Mouse (Mus musculus): Measurements from ENCODE around the gene Kdm6b.

DNA sequence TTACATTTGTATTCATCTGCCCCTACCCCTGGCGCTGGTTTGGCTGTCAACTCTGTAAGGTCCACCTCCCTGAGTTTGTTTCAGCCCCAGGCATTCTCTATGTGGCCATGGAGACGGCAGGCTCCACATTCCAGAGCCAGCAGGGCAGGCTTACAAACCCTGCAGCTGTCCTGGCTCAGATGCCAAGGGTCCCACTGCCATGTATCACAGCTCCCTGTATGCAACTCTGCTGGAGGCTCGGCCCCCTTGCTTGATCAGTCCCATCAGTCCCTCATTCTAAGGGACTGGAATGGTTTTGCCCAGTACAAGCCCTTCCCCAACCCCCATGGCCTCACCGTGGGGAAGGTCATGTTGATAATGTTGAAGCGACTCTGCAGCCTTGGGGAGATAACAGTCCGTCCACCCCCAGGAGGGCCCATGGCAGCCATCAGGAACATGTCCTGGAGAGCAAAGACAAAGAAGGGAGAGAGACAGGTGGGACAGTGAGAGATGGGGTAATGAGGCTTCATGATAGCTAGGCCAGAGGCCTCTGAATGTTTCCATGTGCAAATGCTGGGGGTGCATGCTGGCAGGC is 43.6 kb upstream of the Kdm6b start:
- TF ChIP-seq EP300 (optimal IDR thresholded peaks at IDR 0.05) (no peak), CTCF (IDR thresholded peaks at IDR 0.05; ENCODE audit: low read depth) (no peak)
